Mouse (Mus musculus) hindbrain, embryonic 13.5 days (tissue): ENCODE measurements around the gene Gm11238. TPM values are rescaled to one million over a fixed set of nuclear protein-coding genes. Genes with fewer than 3 reads are reported as not detected.
A peak's percentile ranks its signal among the peaks of the same experiment; 100 is the strongest.
"Not testable (repeated sequence)": the region's sequence is repeated elsewhere in the genome, so short reads cannot be mapped to it uniquely, and the experiment has no call there.

Experiments
- ATAC-seq: fragments of 200-750 bp; cut with Nextera tagmentation; 2 replicates; pipeline ENCODE4 v1.8.0; 2017; ENCODE audit warnings: moderate TSS enrichment; ENCODE audit not compliant: low FRiP score
- H3K27ac ChIP-seq: fragments of 300-500 bp; sonication (generic); 2 replicates; pipeline ENCODE4 v1.5.1; 2015; ENCODE audit warnings: inconsistent platforms, mild to moderate bottlenecking, moderate library complexity
- H3K27me3 ChIP-seq: fragments of 300-500 bp; sonication (generic); 2 replicates; pipeline ENCODE4 v1.6.1; 2015; ENCODE audit warnings: mild to moderate bottlenecking, inconsistent platforms
- H3K36me3 ChIP-seq: fragments of 300-500 bp; sonication (generic); 2 replicates; pipeline ENCODE4 v1.6.1; 2015; ENCODE audit warnings: mild to moderate bottlenecking, inconsistent platforms
- H3K4me1 ChIP-seq: fragments of 300-500 bp; sonication (generic); replicated peaks from 2 replicates; pipeline ENCODE4 v1.6.1; 2015; ENCODE audit warnings: inconsistent platforms
- H3K4me2 ChIP-seq: fragments of 300-500 bp; sonication (generic); 2 replicates; pipeline ENCODE4 v1.6.1; 2015; ENCODE audit warnings: inconsistent platforms, mild to moderate bottlenecking, moderate library complexity
- H3K4me3 ChIP-seq: fragments of 300-500 bp; sonication (generic); 2 replicates; pipeline ENCODE4 v1.5.1; 2015; ENCODE audit warnings: mild to moderate bottlenecking, inconsistent platforms
- H3K9ac ChIP-seq: fragments of 300-500 bp; sonication (generic); 2 replicates; pipeline ENCODE4 v1.6.1; 2015; ENCODE audit warnings: mild to moderate bottlenecking, inconsistent platforms
- H3K9me3 ChIP-seq: fragments of 300-500 bp; sonication (generic); 2 replicates; pipeline ENCODE4 v1.6.1; 2016; ENCODE audit warnings: inconsistent platforms
- WGBS: fragments of 180-500 bp; shearing (Covaris S2); methylation state at CpG from one replicate; pipeline ENCODE4 v1.1.7; 2015; 5-methylcytosine and 5-hydroxymethylcytosine counted together
- polyA plus RNA-seq: library from polyadenylated mRNA; unstranded; fragments of >200 nt; fragmentation: Nextera tagmentation; extraction: Ambion mirVana; gene quantifications from 2 replicates; pipeline ENCODE4 v1.2.1, GENCODE M21; 2015

Gm11238 gene
- not detected in 2 replicates for polyA plus RNA-seq

DNA sequence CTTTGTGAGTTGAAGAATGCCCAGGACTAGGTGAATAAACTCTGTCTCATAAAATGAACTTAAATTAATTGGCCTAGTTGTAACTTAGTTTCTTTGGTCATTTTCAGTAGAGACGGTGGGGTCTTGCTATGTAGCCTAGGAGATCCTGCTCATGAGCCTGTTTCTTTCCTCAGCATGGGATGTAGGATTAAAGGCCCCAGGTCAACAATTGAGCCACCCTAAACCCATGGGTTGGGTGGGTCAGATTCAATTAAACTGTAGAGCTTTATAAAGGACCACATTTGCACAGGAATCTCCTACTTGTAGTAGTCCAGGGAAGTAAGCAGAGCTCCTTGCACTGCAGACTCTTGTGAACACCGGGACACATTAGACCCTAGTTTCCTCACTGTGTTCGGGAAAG lies at the start of gene Gm11238:
Gene Gm11238 (plus strand): TSS at position 301 of the 400 bp plus-strand sequence.
- H3K4me1 ChIP-seq, ATAC-seq, H3K27ac ChIP-seq, H3K9me3 ChIP-seq, H3K27me3 ChIP-seq, H3K4me3 ChIP-seq, H3K9ac ChIP-seq, H3K4me2 ChIP-seq, H3K36me3 ChIP-seq: not testable (repeated sequence)
- WGBS: no CpG with 5 or more reads among the region's 3 CpGs

DNA sequence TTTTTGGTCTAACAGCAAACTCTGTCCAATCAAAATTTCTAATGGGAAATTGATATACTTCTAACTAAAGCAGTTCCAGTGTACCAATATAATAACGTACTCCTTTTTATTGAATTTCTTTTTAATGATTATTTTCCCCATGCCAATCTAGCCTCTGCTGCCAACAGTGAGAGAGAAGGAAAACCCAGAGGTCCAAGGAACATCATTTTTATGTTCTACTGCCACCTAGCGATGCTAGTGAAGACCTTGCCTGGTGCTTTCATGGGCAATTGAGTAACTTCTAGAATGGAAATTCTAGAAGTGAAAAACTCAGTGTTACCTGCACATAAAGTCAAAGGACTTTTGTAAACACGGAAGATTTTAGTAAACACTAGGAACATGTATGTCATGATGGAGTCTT lies 8.4 kb upstream of the Gm11238 start:
- H3K27ac ChIP-seq: no peak overlapping the region
- H3K9me3 ChIP-seq: no peaks in the 10 kb centered on the region
- H3K4me3 ChIP-seq: no peak overlapping the region
- WGBS: 5% methylated on average over 3 of the region's 3 CpGs
- no peak overlapping the region for H3K9ac ChIP-seq
- H3K4me1 ChIP-seq: no peaks in the 10 kb centered on the region
- no peaks in the 10 kb centered on the region for H3K36me3 ChIP-seq
- peak; percentile 91 for ATAC-seq
- no peaks in the 10 kb centered on the region for H3K27me3 ChIP-seq
- H3K4me2 ChIP-seq: no peak overlapping the region

- not testable (repeated sequence) for H3K27me3 ChIP-seq, ATAC-seq, H3K4me1 ChIP-seq, H3K9me3 ChIP-seq, H3K36me3 ChIP-seq, H3K4me3 ChIP-seq, H3K9ac ChIP-seq, H3K27ac ChIP-seq, H3K4me2 ChIP-seq
- WGBS: no CpG with 5 or more reads among the region's 3 CpGs
These were observed 15.0 kb downstream of the Gm11238 start, which contains the start of gene Gm11237 for GRCm38 (mm10) chr4:73622684-73623083. Gm11237 (plus strand) TSS chr4:73622984.

DNA sequence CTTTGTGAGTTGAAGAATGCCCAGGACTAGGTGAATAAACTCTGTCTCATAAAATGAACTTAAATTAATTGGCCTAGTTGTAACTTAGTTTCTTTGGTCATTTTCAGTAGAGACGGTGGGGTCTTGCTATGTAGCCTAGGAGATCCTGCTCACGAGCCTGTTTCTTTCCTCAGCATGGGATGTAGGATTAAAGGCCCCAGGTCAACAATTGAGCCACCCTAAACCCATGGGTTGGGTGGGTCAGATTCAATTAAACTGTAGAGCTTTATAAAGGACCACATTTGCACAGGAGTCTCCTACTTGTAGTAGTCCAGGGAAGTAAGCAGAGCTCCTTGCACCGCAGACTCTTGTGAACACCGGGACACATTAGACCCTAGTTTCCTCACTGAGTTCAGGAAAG lies 30.1 kb downstream of the Gm11238 start, which contains the start of gene Gm11236:
Gene Gm11236 (plus strand): TSS at position 301 of the 400 bp plus-strand sequence.
- not testable (repeated sequence) for H3K9me3 ChIP-seq, H3K27me3 ChIP-seq, H3K27ac ChIP-seq, ATAC-seq, H3K36me3 ChIP-seq, H3K9ac ChIP-seq, H3K4me2 ChIP-seq, H3K4me1 ChIP-seq, H3K4me3 ChIP-seq
- WGBS: no CpG with 5 or more reads among the region's 4 CpGs

GRCm38 (mm10) chr4:73661864-73662263 lies 54.2 kb downstream of the Gm11238 start:
- H3K27me3 ChIP-seq, ATAC-seq, H3K36me3 ChIP-seq, H3K4me1 ChIP-seq, H3K4me3 ChIP-seq, H3K4me2 ChIP-seq, H3K9me3 ChIP-seq, H3K9ac ChIP-seq, H3K27ac ChIP-seq: not testable (repeated sequence)
- WGBS: 92% methylated on average over 4 of the region's 4 CpGs

- not testable (repeated sequence) for H3K27ac ChIP-seq, H3K4me1 ChIP-seq, H3K9me3 ChIP-seq, ATAC-seq, H3K4me3 ChIP-seq, H3K36me3 ChIP-seq, H3K27me3 ChIP-seq, H3K9ac ChIP-seq, H3K4me2 ChIP-seq
- no CpG with 5 or more reads among the region's 4 CpGs for WGBS
These were observed 60.4 kb downstream of the Gm11238 start, which contains the start of gene Gm11239 for GRCm38 (mm10) chr4:73668054-73668453. Gm11239 (plus strand) TSS chr4:73668354.

- WGBS: 100% methylated on average over 2 of the region's 4 CpGs
- not testable (repeated sequence) for H3K4me1 ChIP-seq, H3K9ac ChIP-seq, H3K36me3 ChIP-seq, H3K4me2 ChIP-seq, ATAC-seq, H3K27me3 ChIP-seq, H3K4me3 ChIP-seq, H3K27ac ChIP-seq, H3K9me3 ChIP-seq
These were observed 75.5 kb downstream of the Gm11238 start, which contains the start of gene Gm428 for GRCm38 (mm10) chr4:73683216-73683615. Gm428 (plus strand) TSS chr4:73683516.

Other genes starting within 250 kb of the Gm11238 start
- not detected in 2 replicates for gene Gm11487, start 202.8 kb upstream of the Gm11238 start, polyA plus RNA-seq
- not detected in 2 replicates for gene Gm11237, start 15.1 kb downstream of the Gm11238 start, polyA plus RNA-seq
- not detected in 2 replicates for gene Gm11236, start 30.2 kb downstream of the Gm11238 start, polyA plus RNA-seq
- not detected in 2 replicates for gene Gm11239, start 60.5 kb downstream of the Gm11238 start, polyA plus RNA-seq
- gene Gm428, start 75.6 kb downstream of the Gm11238 start, polyA plus RNA-seq: not detected in 2 replicates
- gene Rasef, start 183.1 kb downstream of the Gm11238 start, polyA plus RNA-seq: 0.22 and 0.31 TPM in 2 replicates